Mouse (Mus musculus) CH12F3 (cell line): Measurements from ENCODE around the gene Nfrkb.

Source experiments
- in situ Hi-C: fragments of 300-500 bp; cut with MboI; formaldehyde crosslinking; loops from 2 replicates; pipeline ENCODE4 v1.14.3; 2020; ENCODE audit warnings: low sequenced_read_pairs

The Nfrkb gene

DNA sequence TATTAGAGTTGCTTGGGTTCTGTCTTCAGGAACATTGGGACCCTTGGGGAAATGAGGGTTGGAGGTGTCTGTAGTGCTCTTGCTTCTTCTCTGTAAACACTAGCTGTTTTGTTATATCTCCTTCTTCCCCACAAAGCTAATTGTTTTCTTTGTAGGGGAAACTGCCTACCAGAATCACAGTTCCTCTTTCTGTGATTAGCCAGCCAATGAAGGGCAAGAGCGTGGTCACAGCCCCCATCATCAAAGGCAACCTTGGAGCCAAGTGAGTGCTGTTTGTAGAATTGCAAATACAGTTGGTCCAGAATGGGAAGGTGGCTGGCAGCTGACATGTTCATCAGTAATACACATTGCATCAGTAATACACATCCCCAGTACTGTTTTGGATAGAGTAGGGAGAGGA lies 32.8 kb downstream of the Nfrkb start:
- in situ Hi-C loops, result no loop called here

DNA sequence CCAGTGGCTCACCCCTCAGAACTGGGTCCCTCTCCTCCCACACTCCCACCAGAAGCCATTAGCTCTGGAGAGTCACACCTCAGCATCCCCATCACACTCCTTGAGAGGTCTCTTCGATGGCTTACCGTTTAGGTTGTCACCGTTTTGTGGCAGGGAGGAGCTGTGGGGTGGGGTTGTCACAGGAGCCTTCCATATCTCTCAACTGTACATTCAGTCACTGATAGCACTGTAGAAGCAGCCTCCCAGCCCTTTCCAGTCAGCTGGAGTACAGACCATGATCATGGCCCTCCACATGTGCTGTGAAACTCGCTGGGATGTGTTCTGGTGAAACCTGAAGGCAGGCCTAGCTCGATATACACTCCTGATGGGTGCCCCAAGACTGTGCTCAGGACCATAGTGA lies 36.2 kb downstream of the Nfrkb start:
- in situ Hi-C loops, result no loop called here

DNA sequence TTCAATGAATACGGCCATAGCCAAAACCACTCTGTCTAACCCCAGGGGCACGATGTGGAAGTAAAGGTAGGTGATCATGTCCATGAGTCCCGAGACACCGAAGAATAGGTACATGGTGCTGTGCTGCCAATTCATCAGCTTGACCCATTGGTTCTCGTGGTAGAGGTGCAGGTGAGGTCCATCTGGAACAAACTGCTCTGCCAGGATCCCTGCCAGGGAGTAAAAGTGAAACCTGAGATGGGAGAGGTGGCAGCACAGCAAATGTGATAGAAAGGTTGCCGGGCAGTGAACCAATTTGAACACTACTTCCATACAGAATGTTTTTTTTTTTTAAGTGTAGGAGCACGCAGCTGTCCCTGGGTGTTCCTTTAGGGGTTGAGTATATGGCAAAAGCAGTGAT lies 43.0 kb downstream of the Nfrkb start:
- in situ Hi-C loops, result no loop called here

DNA sequence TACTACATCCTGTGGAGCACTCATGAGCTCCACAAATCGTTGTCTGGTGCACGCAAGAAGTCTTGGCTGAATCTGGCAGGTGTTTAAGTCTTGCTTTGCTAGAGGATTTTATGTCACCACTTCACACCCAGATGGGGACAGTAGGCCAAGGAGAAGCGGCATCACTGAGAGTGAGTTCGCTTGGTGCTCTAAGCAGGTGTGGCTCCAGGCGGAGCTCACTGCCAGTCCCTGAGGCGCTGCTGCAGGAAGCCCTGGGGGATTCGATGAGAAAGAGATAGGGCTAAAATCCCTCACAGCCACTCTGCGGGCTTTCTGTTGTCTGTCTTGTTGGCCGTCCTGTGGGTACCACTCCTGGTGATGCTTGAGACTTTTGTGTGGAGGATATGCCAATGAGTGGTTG lies 44.0 kb downstream of the Nfrkb start:
- in situ Hi-C loops, result no loop called here

DNA sequence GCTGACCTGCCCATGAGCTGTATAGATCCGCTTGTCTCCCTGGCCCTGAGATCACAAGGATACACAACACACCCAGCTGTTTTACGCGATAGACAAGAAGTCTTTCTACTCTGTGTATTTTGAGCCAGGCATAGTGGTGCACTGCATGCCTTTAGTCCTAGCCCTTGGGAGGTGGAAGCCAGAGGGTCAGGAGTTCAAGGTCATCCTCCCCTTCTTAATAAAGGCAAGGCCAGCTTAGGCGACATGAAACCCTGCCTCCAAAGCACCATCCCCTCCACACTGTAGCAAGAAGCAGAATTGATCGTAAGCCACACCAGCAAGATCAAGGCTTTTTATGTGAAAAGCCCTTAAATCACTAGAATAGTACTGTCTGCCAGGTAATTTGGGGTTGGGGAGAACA lies 45.8 kb downstream of the Nfrkb start:
- in situ Hi-C loops, result no loop called here

DNA sequence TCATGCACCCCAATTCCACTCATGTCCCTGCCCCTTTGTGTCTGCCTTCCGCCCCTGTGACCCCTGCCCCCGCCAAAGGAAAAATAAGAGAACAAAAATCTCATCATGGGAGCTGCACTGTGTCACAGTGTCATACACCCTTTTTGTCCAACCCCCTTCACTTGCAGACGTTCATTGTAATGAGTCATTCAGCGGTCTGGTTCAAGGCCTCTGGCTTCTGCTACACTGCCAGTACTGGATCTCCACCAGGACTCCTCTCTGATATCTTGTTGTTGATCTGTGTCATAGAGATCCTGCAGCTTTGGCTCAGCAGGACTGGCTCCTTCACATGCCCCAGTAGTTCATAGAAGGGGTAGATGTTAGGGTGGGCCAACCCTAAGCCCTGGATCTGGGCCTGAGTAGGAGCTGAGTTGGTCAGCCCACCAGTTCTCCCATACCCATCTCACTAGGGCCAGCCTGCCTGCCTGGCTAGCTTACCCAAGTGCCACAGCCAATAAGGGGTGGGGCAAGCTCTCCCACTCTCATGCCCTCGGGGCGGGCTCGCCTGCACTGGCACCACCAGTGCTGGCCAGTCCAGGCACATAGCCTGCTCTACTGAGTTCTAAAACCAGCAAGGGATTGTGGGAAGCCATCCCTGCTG lies 46.5 kb downstream of the Nfrkb start:
- in situ Hi-C loops, result no loop called here

DNA sequence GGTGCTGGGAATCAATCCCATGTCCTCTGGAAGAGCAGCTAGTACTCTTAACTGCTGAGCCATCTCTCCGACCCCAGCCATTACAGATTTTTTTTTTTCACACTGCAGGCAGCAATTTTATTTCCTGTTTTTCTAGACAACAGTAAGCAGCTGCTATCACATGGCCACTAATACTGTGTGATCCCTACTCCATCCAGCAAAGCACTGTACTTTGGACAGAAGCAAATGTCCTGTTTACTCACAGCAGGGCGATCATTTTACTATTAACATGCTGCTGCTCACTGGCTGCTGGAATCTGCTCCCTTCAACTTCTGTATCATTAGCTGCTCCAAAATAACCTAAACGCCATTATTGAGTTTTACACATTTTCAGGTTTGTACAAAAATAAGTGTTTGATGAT lies 47.4 kb downstream of the Nfrkb start:
- in situ Hi-C loops, result no loop called here

DNA sequence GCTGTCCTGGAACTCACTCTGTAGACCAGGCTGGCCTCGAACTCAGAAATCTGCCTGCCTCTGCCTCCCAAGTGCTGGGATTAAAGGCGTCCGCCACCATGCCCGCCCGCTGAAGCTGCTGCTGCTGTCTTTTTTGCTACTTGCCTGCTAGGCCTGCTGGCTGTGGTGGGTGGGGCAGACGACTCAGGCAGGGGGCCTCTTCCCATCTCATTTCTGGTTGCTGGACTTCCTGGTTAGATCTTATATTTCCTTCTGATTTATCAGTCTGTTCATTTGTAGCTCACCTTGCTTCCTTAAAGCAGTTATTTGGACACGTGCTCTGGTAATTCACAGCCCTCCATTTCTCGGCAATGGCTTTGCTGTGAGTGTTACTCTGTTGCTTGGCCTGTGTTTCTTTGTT lies 49.4 kb downstream of the Nfrkb start:
- in situ Hi-C loops, result no loop called here

DNA sequence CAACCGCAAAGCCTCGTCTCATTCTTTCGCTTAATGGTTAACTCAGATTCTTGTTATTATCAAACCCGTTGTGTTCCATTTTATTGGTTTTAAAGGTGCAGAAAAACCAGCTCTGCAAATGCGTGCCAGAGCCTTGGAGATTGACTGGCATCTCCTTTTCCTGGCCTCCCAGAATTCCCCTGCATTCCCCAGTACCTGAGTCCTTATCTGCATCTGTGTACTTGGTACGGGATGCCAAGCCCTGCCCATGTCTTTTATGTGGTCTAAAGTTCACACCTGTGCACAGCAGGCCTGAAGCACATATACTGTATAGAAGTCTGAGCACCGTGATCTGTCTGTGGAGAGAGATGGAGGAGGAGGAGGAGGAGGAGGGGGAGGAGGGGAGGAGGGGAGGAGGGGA lies 51.9 kb downstream of the Nfrkb start:
- in situ Hi-C loops, result no loop called here

DNA sequence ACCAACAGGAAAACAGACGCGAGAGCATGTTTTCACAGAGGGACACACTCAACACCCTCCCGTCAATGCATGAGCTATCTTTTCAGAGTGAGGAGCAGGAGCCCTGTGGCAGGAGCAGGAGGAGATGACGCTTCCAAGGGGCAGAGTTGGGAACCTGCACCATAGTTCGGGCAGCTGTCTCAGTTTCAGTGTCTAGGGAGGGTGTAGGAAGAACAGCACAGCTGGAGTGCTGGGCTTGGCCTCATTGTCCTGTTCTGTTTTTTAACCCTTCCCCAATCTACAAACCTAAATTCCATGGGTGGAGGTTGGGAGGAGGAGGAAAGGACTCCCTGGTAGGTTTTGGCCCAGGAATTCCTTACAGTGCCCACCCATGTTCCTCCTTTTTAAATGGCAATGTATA lies 52.8 kb downstream of the Nfrkb start:
- in situ Hi-C loops, result no loop called here

DNA sequence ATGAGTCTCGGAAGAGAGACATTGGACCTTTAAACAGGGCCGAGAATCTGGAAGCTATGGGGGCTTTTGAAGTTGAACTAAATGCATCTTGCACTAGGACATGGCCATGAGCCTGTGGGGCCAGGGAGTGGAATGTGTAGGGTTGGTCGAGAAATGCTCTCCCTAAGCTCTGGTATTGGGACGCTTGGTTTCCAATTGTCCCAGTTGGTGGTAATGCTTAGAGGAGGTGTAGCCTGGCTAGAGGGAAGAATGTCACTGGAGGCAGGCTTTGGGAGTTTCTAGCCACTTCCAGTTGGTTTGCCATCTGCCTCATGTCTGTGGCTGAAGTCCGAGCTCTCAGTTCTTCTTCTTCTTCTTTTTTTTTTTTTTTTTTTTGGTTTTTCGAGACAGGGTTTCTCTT lies 53.3 kb downstream of the Nfrkb start:
- in situ Hi-C loops, result no loop called here

DNA sequence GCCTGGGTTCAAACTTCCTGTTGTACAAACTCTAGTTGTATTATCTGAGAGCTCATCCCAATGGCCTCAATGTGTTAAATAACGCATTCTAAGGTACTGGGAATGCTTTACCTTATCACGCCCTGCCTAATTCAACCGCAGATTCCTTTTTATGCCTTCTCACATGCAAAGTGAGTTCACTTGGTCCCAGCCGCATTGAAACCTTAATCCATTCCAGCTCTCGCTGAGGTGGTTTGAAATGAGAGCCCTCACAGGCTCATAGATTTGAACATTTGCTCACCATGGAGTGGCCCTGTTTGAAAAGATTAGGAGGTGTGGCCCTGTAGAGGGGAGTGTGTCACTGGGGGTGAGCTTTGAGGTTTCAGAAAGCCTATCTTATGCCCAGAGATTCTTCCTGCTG lies 54.4 kb downstream of the Nfrkb start:
- in situ Hi-C loops, result no loop called here

DNA sequence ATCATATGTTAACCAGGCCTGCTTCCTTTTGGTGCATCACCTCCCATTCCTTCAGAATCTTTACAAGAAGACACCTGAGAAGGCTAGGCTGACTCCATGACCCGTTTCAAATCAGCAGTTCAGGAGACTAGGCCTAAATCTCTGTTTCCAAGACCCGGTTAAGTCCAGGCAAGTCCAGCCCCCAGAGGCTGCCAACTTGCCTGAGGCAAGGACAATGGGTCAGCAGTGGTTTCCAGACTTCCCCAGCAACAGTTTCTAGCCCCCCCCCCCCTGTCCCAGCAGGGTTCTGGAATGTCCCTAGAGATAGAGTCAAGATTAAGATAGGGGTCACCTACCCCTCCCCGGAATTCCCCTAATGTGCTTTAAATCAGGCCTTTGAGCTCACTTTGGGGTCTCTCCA lies 55.5 kb downstream of the Nfrkb start:
- in situ Hi-C loops, result no loop called here

DNA sequence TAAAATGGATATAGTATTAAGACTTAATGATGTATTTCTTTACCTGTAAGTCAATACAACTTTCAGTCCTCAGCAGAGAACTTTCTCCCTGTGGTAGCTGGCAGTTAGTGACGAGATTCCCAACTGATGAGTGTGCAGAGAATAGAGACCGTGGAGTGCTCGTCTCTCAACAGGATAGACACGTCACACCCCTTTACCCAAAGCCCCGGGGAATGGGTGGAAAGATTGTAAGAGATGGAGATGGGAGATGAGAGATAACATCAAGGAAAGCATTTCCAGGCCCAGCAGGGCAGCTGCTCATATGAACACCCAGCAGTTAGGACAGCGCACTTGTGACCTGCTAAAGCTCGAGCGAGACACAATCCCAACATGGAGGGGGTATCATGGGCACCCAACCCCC lies 58.2 kb downstream of the Nfrkb start:
- in situ Hi-C loops, result no loop called here

DNA sequence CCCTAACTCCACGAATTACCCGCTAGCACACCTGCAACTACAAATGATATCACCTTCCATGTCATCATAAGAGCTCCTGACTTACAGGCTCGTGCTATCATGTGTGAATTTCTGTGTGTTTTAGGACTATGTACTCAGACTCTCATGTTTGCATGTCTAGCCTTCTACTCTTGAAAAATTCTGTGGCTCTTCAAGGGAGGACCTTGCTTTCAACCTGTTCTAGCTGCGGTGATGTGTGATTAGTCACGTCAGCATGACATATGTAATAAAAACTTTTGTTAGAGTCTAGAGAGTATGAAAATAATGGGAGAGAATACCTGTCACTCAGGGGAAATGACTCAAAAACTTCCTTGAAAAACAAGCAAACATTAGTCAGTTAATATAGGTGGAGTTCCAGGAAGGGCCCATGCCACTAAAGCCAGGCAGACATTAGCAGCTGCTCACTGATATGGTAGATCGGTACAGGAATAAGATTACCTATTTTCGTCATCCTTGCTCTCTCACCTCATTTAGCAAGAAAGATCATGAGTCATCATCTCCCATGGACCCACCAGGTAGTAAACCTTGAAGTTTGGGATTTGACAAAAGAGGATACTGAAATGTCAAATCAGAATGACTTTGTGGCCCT lies 63.3 kb downstream of the Nfrkb start:
- in situ Hi-C loops, result no loop called here

DNA sequence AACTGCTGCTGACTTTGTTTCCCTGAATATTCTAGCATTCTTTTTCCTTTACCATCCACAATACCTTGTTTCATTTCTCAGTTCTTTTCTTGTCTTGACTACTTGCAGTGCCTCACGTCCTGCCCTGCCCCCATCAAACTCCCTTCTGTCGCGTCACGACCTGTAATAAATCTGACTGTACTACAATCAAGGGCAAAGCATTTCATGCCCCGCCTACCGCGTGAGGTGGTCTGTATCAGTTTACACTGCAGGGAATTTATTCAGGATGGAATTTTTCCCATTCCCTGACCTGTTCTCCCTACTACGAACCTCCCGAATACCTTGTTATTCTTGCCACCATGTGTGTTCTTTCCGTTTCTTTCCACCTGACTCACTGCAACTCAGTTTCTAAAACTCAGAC lies 66.2 kb downstream of the Nfrkb start:
- in situ Hi-C loops, result no loop called here

DNA sequence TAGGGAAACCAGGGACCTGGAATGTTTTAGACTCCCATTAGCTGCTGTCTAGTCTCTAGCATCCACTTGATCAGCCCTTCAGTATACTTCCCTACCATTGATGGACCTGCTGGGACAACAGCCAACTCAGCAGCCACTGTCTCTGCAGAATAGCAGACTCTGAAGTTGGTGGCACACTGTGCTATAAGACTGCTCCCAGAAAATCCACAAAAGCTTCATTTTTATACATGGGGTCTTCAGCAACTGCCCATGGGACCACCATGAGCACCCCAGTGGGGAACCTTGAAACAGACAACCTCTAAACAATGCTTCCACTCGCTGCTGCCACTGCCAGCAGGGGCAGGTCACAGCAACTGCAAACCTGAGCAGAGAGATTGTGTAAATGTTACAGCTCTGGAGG lies 68.4 kb downstream of the Nfrkb start:
- in situ Hi-C loops, result no loop called here

DNA sequence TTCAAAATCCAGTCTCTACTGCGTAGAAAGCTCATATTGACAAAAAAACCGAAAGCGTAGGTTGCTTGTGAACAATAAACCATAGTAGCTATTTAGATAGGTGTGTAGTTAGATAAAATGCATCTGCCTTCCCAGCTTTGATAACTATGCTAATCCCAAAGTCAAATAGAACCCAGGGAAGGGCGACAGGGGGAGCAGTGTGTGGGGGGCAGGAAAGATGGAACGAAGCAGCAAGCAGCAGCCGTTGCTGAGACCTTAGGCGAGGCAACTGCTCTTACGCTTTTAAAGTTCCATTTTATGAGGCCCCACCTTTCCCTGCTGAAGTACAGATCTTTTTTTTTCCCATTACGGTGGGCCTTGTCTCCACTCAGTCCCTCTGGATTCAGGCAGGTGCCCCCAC lies 77.2 kb downstream of the Nfrkb start:
- in situ Hi-C loops, result no loop called here

DNA sequence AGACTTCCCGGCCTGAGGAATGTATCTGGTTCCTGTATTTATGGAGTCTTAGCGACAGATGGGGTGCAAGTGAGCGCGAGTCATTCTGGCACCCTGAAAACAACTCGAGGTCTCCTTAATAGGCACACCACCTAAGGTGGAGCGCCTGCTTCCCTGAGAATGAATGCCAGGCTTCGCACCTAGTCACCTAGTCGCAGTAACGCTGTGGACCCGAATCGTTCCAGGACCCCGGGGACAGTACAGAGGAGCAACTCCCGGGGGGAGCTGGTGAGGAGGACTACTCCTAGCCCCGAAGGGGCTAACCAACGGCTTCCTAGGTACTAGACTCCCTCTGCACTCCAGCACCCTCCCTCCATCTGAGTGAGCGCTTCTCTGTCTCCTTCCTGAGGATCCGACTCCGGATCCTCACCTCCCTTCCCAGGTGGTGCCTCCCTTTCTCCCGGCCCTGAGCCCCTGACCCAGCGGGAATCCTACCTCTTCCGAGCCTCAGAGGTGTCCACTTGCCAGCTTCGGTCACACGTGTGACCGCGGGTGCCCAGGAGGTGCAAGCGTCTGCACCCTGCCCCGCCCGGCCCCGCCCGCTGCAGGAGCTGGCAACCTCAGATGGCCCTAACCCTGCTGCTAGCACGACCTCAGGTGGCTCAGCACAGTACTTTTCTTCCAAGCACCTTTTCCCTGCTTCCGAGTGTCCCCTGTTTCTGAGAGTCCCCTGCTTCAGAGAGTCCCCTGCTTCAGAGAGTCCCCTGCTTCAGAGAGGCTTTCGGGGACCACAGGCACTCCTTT lies 77.9 kb downstream of the Nfrkb start, which contains the start of gene Tmem45b:
Gene Tmem45b, minus strand, starts transcription at position 771 of the 783 bp plus-strand sequence.
- in situ Hi-C loops, result no loop called here
